Mouse (Mus musculus): ENCODE results near the gene Soga1.

Gene Soga1

DNA sequence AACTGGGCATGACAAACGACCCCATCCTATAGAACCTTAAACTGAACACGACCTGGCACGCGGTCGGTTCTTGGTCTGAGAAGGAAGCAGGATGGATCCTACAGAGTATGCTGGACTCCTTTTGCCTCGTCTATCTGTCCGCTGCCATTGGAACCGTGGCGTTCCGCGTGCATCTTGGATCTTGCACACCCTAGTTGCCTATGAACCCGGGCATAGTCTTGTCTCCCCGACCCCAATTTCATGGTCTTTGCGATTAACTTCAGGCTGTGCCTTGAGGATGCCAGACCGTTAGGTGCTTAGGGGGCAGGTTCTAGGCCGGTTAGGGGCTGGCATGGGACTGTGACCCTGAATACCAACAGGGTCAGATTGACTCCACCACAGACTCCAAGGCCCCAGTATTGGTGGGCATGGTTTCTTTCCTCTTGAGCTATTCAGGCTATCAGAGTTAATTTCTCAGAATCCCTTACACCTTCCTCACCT is 687 bp upstream of the Soga1 start:
- DNase-seq (ENCODE audit: low spot score), result no peak

DNA sequence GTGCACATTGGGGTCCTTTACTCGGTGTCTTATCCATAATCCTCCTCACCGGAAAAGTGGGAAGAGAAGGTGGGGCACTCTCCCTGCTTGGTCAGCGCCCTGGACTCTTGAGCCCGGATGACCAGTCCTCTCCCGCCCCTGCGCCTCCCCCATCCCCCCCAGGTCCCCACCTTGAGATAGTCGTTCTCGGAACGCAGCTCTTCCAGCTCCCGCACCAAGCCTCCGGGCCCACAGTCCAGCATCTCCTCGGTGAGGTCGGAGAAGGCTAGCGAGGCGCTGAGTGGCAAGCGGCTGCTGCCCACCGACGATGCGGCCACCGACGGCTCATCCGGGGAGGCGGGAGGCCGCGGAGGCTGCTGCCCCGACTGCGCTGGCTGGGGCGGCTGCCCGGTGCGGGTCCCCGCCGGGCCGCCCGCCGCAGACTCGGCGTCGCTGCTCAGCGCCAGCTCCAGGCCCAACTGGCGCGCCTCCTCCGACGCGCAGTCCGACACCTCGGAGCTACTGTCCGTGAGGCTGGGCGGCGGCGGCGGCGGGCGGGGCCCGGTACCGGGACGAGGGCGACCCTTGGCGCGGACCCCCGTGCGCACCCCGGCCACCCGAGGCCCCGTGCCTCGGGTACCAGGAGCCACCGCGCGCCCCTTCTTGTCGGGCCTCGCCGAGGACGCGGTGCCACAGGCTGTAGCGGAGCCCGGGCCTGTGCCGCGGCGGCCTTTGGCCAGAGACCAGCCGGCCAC is 828 bp downstream of the Soga1 start:
- no peak for DNase-seq (ENCODE audit: low spot score)

DNA sequence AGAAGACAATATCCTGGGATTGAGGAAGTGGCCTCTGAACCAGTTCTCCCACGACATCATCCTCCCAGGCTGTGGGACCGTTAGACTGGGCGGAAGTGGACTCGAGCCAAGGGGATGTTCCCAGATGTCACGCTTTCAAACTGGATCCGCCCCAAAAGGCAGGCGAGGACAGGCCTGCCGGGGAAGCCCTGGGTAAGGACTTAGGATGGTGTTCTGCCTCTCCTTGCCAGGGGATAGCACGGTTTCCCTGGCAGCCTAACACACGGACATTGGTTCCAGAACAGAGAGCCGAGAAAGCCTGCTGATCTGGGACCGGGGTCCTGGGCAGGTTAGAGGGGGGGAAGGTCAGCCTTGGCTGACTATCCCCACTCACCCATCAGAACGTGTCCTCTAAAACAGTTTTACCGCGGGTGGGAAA is 1.4 kb downstream of the Soga1 start:
- peak; percentile 91 for DNase-seq (ENCODE audit: low spot score)

DNA sequence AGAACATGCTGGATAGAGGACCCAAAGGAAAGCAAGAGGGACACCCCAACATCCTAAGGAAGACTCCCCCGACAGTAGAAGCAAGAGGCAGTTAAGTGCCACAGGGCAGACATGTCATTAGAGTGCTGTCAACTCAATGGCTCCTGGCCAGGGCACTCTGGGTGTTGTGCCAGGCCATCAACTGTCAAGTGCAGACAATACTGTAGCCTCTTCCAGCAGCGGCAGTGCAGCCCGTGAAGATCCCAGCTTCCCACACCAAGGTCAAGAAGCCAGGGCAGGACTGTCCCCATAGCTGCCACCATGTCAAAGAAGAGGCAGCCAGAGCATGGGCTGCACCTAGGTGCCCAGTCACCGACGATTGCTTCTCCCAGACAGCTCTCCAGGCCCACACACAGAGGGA is 1.9 kb downstream of the Soga1 start:
- peak; percentile 49 for DNase-seq (ENCODE audit: low spot score)

DNA sequence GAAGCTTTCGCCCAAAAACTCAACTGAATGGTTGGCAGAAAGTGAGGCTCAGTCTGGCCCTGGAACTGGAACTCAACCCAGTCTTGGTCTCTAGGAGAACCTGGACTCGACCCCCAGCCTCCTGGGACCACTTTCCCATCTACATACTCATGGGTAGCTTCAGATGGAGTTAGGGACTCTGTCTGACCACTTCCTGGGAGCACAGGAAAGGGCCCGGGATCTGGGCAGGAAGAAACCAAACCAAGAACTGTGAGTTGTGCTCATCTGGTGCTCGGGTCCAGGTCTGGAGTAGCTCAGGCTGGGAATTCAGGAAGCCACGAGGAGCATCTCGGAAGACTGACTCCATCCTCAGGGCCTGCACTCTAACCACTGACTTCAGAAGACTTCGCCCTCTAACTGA is 2.5 kb downstream of the Soga1 start:
- no peak for DNase-seq (ENCODE audit: low spot score)

DNA sequence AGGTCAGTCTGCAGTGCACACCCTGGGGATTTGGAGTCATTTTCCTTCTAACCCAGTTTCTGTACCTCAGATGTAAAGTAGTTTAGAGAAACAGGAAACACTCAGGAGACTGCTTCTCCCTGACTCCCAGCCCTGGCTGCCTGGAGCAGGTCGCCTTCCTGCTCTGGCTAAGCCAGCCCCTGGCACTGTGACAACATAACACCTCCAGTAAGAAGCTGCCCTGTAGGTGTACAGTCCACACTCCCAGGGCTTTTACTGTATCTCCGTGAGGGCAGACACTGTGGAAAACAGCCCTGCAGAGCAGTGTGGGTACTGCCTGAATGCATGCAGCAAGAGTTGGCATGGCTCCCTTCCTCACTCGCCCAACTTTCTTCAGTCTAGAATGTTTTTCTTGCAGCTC is 3.4 kb downstream of the Soga1 start:
- peak; percentile 41 for DNase-seq (ENCODE audit: low spot score)

DNA sequence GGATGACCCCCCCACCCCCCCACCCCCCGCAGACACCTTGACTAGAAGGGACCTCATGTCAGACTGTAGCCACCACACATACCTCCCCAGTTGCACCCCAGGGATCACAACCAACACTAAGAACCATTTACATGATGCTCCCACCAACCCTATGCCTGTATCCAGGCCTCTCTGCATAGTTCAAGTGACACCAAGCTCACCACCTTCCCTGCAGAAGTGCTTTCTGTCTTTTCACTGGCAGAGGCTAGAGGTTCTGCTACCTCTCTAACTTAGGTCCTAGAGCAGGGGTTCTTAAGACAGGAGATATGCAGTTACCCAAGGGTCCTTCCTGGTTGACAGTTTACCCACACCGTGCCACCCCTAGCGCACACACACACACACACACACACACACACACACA is 3.8 kb downstream of the Soga1 start:
- no peak for DNase-seq (ENCODE audit: low spot score)

DNA sequence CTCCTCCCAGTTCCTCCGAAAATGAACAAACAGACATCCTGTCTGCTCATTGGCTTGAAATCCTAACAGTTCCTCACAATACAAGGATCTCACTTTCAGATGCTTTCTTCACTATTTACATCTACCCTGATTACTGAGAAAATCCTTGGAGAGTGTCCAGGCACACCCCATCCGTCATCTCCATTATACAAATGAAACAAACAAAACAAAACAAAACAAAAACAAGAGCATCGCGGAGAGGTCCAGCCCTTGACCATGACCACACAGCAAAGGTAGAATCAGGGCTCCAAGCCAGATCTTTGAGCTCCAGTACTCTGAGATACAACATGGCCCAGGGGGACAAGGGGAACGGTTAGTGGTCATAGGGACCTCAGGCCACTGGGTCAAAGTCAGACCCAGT is 4.3 kb downstream of the Soga1 start:
- DNase-seq (ENCODE audit: low spot score), result no peak

DNA sequence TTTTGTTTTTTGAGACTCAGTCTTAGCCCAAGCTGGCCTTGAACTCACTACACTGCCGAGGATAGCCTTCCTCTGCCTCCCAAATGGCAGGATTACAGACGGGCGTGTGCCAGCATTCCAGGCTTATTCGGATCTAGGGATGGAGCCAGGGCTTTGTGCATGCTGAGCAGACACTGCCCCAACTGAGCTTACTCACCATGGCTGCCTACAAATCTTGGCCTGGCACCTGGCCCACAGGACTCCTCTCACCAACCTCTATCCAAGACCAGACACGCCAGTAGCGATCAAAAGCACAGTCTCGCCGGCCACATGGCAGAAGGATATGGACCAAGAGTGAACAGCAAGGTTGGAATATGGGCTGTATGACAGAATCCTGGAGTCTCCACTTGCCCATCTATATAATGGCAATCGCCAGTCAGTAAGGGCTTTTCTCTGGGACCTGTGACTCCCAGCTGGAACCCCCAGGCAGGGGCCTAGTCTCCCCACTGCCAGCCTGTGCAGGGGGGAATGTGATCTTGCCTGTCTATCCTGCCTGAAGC is 4.8 kb downstream of the Soga1 start:
- peak; percentile 71 for DNase-seq (ENCODE audit: low spot score)

DNA sequence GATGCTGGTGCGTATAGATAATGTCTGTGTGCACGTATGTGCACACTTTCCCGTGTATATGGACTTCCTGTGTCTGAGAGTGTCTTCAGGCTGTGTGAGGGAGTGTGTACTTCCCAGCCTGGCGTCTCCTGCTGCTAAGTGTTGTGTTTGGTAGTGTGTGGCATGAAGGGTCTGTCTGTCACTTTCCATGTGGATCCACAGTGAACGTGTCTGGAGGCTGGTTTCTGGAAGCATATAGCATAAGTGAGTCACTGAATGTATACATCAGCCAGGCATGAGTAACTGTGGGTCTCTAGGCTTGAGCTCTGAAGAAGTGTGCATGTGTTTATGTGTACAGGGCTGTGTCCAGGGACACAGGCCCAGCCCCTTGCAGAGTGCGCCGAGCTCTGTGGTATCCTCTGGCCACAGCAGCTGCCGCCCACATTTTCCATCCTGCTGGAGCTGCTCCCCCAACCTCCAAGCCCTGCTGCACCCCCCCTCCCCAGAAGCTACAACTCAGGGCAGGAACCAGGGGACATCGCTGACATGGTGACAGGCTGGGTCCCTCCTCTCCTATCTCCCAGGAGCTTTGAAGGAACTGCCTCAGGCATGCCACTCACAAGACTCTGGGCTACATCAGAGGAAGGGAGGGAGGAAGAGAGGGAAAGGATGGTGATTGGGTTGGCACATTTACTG is 5.5 kb downstream of the Soga1 start:
- DNase-seq (ENCODE audit: low spot score), result no peak

DNA sequence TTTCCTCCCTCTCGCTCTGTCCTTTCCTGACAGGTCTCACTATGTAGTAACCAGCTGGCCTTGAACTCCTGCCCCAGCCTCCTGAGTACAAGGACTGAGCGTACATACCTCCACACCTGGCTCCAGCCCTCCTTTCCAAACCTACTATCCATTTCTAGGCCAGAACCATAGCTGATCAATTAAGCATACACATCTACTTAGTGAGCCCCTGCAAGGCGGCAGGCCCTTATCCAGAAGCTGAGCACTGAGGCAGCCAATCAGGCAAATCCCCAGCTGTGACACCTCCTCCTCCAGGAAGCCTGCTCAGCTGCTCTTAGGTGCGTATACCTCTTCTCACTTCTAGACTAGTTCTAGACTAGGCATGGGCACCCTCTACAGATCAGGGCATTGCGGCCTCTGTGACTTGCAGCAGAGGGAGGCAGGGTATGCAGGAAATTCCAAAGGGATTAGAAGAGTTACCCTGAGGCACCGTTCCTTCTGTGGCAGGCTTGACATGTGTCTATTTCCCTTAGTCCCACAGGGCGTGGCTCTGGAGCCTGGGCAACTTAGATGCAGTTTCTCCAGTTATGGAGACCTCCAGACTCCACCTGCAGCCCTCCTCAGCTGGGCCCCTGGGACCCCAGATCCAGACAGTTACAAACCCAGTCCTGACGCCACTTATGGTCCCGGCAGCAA is 6.6 kb downstream of the Soga1 start:
- DNase-seq (ENCODE audit: low spot score), result no peak

DNA sequence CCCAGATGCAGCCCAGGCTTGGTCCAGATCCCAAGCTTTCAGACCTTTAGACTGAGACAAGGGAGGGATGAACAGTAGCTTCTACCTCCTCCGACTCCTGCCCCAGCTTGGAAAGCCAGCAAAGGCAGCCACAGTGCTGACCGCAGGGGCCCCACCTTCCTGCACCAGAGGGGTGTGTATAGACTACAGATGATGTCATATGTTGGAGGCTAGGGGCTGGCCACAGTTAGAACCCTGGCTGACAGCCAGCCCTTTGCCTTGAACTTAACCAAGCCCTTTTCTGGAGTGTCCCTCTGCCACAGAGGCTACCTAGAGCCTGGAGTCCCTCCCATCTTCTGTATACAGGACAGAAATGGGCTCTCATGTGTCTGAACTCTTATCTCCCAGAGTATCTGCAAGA is 7.5 kb downstream of the Soga1 start:
- DNase-seq (ENCODE audit: low spot score), result peak; percentile 88

DNA sequence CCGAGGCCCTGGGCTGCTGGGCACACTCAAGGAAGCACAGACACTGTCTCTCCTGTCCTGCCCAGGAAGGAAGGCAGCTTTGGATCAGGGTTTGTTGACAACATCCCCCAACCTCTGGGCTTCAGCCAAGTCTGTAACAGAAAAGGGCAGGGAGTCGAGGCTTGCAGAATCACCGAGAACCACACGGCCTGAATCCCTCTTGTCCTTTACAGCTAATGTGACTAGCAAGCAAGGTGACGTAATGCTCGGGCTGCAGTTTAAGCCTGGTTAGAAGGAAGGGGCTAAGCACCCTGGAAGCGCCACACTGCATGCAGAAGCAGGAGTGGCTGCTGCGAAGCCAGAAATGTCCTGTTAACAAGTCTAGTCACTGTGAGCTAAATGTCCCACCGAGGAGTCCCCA is 8.7 kb downstream of the Soga1 start:
- peak; percentile 77 for DNase-seq (ENCODE audit: low spot score)

DNA sequence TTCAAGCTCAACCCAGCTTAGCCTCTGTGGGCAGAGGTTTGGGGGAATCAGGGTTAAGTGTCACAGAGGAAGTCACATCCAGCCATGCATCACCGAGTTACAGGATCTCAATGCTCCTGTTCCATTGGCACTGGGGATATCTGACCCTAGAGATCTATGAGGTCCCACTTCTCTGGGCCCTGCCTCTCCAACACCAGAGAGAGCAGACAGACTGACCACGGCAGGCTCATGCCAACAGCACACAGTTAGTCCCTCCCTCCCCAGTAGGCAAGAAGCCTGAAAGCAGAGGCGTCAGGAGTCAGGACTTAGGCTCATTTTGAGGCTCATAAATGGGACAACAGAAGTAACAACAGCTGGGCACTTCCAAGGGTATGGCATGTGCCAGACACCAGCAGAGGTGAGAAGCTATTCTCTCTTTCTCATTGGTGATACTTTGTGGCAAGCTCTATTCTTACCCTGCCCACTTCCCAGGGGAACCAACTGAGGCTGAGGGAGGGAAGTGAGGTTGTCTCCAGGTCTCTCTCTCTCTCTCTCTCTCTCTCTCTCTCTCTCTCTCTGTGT is 9.2 kb downstream of the Soga1 start:
- peak; percentile 54 for DNase-seq (ENCODE audit: low spot score)

DNA sequence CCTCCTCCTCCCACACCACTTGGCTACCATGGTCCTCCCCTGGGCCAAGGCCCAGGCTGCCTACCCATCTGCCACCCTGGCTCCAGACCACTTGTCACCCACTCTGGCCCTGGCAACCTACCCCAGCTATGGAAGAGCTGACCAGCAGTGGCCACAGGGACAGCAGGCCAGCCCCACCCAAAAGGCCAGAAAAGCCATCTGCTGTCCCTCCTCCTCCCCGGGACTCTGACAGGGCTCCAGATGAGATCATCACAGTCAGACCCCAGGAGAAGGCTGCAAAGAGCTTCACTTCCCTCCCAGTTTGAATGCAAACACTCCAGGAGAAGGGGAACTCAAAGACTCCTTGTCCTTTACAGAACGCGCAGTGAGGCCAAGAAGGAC is 9.7 kb downstream of the Soga1 start:
- peak; percentile 80 for DNase-seq (ENCODE audit: low spot score)

DNA sequence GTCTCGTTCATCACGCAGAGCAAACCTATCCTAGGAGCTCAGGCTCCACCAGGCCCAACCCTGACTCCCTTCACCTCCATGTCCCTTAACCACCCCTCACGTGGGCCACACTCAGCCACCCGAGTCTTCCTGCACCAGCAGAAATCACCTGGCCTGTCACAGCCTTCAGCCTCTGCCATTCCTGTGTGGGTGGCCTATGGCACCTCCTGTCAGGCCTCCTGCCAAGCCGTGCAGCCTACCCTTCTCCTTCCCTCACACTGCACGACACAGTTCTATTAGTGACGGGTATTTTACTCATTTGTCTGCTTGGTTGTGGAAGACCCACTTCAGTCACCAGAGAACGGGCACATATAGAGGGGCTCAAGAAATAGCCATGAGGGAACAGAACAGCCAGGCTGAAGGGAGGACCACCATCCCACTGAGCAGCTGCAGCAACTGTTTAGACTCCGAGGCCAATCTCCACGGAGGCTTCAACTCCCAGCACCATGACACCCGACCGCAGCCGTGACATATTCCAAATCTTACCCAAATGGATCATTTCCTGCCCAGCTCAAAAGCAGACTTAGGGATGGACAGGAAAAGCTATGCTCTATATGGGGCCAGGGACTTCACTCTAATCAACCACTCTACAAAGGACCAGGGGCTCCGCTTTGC is 10.2 kb downstream of the Soga1 start:
- DNase-seq (ENCODE audit: low spot score), result no peak

DNA sequence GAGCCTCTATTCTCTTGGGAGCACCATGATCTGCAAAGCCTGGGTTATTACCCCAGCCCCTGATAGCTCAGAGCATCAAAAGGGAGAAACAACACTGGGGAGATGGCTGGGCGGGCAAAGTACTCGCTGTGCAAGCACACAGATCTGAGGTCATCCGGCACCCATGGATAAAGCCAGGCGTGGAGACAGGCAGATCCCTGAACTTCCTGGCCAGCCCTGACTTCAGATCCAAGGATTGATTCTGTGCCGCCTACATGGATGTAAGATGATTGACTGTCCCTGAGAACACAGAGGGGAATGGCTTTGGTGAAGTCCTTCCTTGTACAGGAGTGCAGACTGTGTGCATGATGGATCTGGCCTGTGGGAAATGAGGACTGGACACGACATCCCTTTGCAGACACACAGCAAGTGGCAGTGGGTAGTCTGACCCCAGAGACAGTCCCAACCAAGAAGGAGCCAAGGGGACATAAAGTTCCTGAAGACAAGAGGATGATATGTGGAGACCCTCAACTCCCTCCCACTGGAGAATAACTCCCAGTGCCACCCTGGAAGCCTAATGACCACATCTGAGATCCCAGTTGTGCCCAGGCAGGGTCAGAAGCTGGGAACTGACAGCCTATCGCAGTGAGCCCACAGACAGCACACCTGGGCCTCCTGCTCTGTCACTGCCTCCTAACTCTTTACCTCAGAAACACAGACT is 12.2 kb downstream of the Soga1 start:
- no peak for DNase-seq (ENCODE audit: low spot score)

DNA sequence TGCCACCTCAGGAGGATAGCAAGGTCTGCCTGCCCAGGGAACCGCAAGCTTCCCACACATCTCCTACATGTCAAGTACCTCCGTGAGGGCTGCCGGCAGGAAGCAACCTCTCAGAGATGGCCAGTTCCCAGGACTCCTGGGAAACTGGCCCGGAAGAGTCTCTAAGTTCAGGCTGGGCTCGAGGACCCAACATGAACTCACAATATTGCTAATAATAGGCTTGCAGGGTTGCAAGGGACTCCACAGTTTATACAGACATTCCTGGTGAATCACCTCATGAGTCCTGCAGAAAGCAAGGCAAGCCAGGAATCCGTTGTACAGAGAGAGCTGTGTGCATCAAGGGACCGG is 13.2 kb downstream of the Soga1 start:
- DNase-seq (ENCODE audit: low spot score), result no peak

DNA sequence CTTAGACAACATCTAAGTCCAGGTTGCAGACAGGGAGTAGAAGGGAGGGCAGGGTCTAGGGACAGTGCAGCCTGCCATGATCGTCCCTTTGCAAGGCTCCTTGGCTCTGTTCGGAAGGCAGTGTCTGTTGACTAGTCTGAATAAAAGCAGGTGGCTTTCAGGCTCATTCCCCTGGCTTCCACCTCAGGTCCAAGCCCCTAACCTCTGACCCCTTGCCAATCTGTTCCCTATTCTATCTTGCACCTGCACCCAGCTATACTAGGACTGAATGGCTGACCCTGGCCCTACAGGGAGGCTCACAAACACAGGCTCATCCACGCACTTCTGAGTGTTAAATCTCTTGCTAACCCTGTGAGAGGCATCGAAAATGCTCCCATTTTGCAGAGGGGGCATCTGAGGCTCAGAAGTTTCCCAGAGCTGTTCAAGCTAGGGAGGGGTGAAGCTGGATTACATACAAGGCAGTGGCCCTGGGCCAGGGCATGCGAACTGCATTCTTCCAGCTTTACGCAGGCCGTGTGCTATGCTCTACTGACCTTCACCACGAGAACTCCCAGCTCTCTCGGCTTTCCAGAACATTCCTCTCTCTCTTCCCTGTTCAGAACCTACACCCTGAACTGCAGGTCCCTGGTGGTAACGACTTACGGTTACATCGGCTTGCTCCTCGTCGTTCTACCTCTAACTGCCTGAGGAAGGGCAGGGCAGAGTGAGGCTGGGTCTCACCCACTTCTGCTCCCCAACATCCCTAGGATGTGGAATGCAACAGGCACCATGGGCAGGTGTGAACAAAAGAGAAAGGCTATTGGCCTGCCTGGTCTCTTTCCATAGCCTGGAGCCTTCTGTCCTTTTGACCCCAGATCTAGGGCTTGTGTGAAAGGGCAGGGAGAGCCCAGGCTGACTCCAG is 13.8 kb downstream of the Soga1 start:
- DNase-seq (ENCODE audit: low spot score), result no peak

DNA sequence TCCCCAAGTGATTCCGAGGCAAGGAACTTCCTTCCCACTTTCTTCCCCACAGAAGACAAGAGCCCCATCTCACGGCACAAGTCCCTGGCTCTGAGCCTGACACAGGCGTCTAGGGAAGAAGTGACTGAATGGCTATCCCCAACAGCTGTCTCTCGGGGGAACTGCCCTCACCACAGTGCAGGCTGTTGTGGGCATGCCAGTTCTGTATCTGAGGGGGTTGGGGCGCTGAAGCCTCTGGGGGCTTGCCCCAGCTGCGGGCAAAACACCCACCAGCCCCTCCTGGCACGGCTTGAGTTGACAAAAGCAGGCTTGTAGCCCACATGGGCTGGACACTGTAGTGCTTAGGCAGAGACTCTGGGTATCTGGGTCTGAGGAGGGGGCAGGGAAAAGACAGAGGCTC is 14.9 kb downstream of the Soga1 start:
- DNase-seq (ENCODE audit: low spot score), result no peak

All from MN1 (cell line).